Mouse (Mus musculus) megakaryocyte progenitor cell, adult 5-6 weeks (primary cell): Measurements from ENCODE around the gene Ush1c. TPM values are rescaled to one million over a fixed set of nuclear protein-coding genes. Genes with fewer than 3 reads are reported as not detected.

Experiments used
- ATAC-seq: replicated peaks from 2 replicates; pipeline ENCODE4 v1.8.0; 2016; ENCODE audit warnings: mild to moderate bottlenecking, moderate TSS enrichment, inconsistent platforms; ENCODE audit not compliant: poor library complexity
- total RNA-seq, 2 experiments: library from RNA; stranded (forward) in 1 of 2; stranded (reverse) in 1 of 2; fragments of 157-497, 149-512 nt in 1 of 2; fragments of 200-1000 nt in 1 of 2; gene quantifications; 2 replicates each; pipeline versions ENCODE4 v1.2.3 to v1.2.4; 2015 to 2017

Gene Ush1c
- total RNA-seq, 2 experiments from 2014 or later, result not detected

DNA sequence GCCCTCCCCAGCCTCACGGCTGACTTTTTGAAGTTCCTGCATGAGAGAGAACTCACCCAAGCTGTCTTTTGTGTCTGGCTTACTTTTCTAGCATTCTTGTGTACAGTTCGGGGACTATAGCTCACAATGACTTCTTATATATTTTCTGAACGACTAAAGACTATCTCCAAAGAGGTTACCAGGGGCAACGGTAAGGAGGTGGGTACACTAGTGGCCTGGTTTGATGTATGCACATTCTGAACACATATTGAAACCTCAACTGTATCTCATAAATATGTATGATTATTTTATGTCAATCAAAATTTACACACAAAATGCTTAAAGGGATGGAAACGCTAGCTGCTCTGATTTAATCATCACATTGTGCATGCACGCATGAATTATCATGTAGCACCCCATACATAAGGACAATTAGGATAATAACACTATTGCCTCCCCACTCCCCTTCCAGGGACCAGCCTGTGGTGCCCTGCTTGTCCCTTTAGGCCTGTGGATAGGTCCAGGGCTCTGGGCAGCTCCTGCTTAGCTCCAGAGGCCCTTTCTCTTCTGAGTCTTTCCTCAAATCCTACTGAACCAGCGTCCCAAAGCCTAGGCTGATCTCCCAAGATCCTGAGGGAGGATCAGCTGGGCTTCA is 91.5 kb downstream of the Ush1c start:
- ATAC-seq, result no peak

Other genes starting within 250 kb of the Ush1c start
- not detected in 2 replicates for gene Abcc6, start 208.2 kb downstream of the Ush1c start, total RNA-seq (2015)
- not detected in 2 replicates for gene Abcc6, start 208.2 kb downstream of the Ush1c start, total RNA-seq (2017)
- 38.6 and 39.3 TPM in 2 replicates for gene Nomo1, start 204.8 kb downstream of the Ush1c start, total RNA-seq (2015)
- gene Nomo1, start 204.8 kb downstream of the Ush1c start, total RNA-seq (2017), result 53.2 and 57.4 TPM in 2 replicates
- not detected in 2 replicates for gene Kcnj11, start 137.7 kb downstream of the Ush1c start, total RNA-seq (2015)
- not detected in 2 replicates for gene Kcnj11, start 137.7 kb downstream of the Ush1c start, total RNA-seq (2017)
- gene Abcc8, start 58.5 kb downstream of the Ush1c start, total RNA-seq (2015), result not detected in 2 replicates
- gene Abcc8, start 58.5 kb downstream of the Ush1c start, total RNA-seq (2017), result not detected in 2 replicates
- not detected in 2 replicates for gene Otog, start 2.5 kb upstream of the Ush1c start, total RNA-seq (2015)
- not detected in 2 replicates for gene Otog, start 2.5 kb upstream of the Ush1c start, total RNA-seq (2017)
- not detected in 2 replicates for gene Myod1, start 138.0 kb upstream of the Ush1c start, total RNA-seq (2015)
- not detected in 2 replicates for gene Myod1, start 138.0 kb upstream of the Ush1c start, total RNA-seq (2017)
- gene Kcnc1, start 158.0 kb upstream of the Ush1c start, total RNA-seq (2015), result 0.22 and 1.2 TPM in 2 replicates
- 0.07 TPM in 1 of 2 replicates, not detected in the other for gene Kcnc1, start 158.0 kb upstream of the Ush1c start, total RNA-seq (2017)